Mouse (Mus musculus) ES-Bruce4 (cell line): Measurements from ENCODE around the gene Dazap2. TPM values are rescaled to one million over a fixed set of nuclear protein-coding genes. Genes with fewer than 3 reads are reported as not detected.
"Not testable (repeated sequence)": the region's sequence is repeated elsewhere in the genome, so short reads cannot be mapped to it uniquely, and the experiment has no call there.

Source experiments
- H3K27ac ChIP-seq: 2 replicates; pipeline ENCODE4 v1.5.1; 2012; ENCODE audit warnings: low read length, inconsistent platforms; ENCODE audit not compliant: insufficient read depth
- H3K27me3 ChIP-seq: 2 replicates; pipeline ENCODE4 v1.6.1; 2012; ENCODE audit warnings: mild to moderate bottlenecking, low read length, inconsistent platforms; ENCODE audit not compliant: control insufficient read depth, poor library complexity, insufficient read depth, severe bottlenecking
- H3K36me3 ChIP-seq: 2 replicates; pipeline ENCODE4 v1.6.1; 2012; ENCODE audit warnings: inconsistent platforms, mild to moderate bottlenecking, low read length, moderate library complexity; ENCODE audit not compliant: control insufficient read depth, poor library complexity, insufficient read depth, severe bottlenecking
- H3K4me1 ChIP-seq: one replicate; pipeline ENCODE4 v1.8.1; 2011; ENCODE audit warnings: low read length; ENCODE audit not compliant: control insufficient read depth, insufficient read depth
- H3K4me3 ChIP-seq: 2 replicates; pipeline ENCODE4 v1.5.1; 2011; ENCODE audit warnings: low read depth, mild to moderate bottlenecking, low read length
- H3K9ac ChIP-seq: 2 replicates; pipeline ENCODE4 v1.6.1; 2012; ENCODE audit warnings: low read depth, mild to moderate bottlenecking, inconsistent platforms; ENCODE audit not compliant: poor library complexity, severe bottlenecking
- H3K9me3 ChIP-seq: replicated peaks from 2 replicates; pipeline ENCODE4 v1.6.1; 2012; ENCODE audit warnings: mild to moderate bottlenecking, low read length, inconsistent platforms; ENCODE audit not compliant: control insufficient read depth, poor library complexity, insufficient read depth, severe bottlenecking
- CTCF ChIP-seq: IDR thresholded peaks from one replicate; pipeline ENCODE4 v1.8.1; 2011; ENCODE audit warnings: low read depth, low read length
- EP300 ChIP-seq: IDR thresholded peaks from 2 replicates; pipeline ENCODE4 v1.6.1; 2011; ENCODE audit warnings: low read depth, low read length; ENCODE audit not compliant: insufficient read depth
- POLR2A ChIP-seq: IDR thresholded peaks from one replicate; pipeline ENCODE4 v1.8.1; 2011; ENCODE audit warnings: low read length; ENCODE audit not compliant: insufficient read depth
- polyA plus RNA-seq: library from polyadenylated mRNA; stranded (reverse); fragments of >200 nt; gene quantifications from 2 replicates; pipeline ENCODE4 v1.2.4, GENCODE M21; 2011; ENCODE audit warnings: low read depth; ENCODE audit not compliant: missing spikeins, insufficient read depth, insufficient read length

Gene Dazap2
- polyA plus RNA-seq, 1 experiment, result 70.7 TPM

- no peaks in the 10 kb centered on the region for H3K9me3 ChIP-seq
- no peak overlapping the region for H3K27ac ChIP-seq
Measured at GRCm38 (mm10) chr15:100614218-100614995, 742 bp upstream of the Dazap2 start.

GRCm38 (mm10) chr15:100615825-100616220 is 674 bp downstream of the Dazap2 start:
- H3K4me3 ChIP-seq, result peak overlapping the region; percentile 96
- H3K36me3 ChIP-seq, result peaks cover 25% of the 10 kb centered on the region
- H3K9me3 ChIP-seq, result no peaks in the 10 kb centered on the region
- TF ChIP-seq POLR2A, result no peak
- no peak for TF ChIP-seq EP300
- H3K4me1 ChIP-seq, result peaks cover under 1% of the 10 kb centered on the region
- peak overlapping the region; percentile 93 for H3K9ac ChIP-seq
- peak overlapping the region; percentile 52; the same call in 1 of the 2 replicates for H3K27ac ChIP-seq
- H3K27me3 ChIP-seq, result no peaks in the 10 kb centered on the region

More at GRCm38 (mm10) chr15:100614218-100614995, 742 bp upstream of the Dazap2 start:
- Histone ChIP-seq H3K4me1 (peaks cover 1% of the 10 kb centered on the region), H3K27me3 (no peaks in the 10 kb centered on the region), H3K4me3 (peak overlapping the region; percentile 88), H3K9ac (peak overlapping the region; percentile 11), H3K36me3 (peaks cover 15% of the 10 kb centered on the region)
- TF ChIP-seq POLR2A, result no peak
- no peak for TF ChIP-seq EP300
- no peak for TF ChIP-seq CTCF

GRCm38 (mm10) chr15:100616221-100616620 is 1.1 kb downstream of the Dazap2 start:
- Histone ChIP-seq H3K36me3 (peaks cover 28% of the 10 kb centered on the region), H3K9ac (peak overlapping the region; percentile 93), H3K4me3 (peak overlapping the region; percentile 96), H3K4me1 (no peaks in the 10 kb centered on the region), H3K27ac (peak overlapping the region; percentile 52; the same call in 1 of the 2 replicates), H3K27me3 (no peaks in the 10 kb centered on the region), H3K9me3 (no peaks in the 10 kb centered on the region)
- no peak for TF ChIP-seq POLR2A

GRCm38 (mm10) chr15:100619200-100619599 is 4.1 kb downstream of the Dazap2 start:
- H3K36me3 ChIP-seq, result peaks cover 35% of the 10 kb centered on the region
- TF ChIP-seq POLR2A (no peak), CTCF (no peak), EP300 (no peak)
- no peak overlapping the region for H3K4me3 ChIP-seq
- no peak overlapping the region for H3K9ac ChIP-seq
- H3K9me3 ChIP-seq, result no peaks in the 10 kb centered on the region
- H3K27ac ChIP-seq, result no peak overlapping the region
- H3K27me3 ChIP-seq, result no peaks in the 10 kb centered on the region
- peaks cover 2% of the 10 kb centered on the region for H3K4me1 ChIP-seq

GRCm38 (mm10) chr15:100621671-100622070 is 6.5 kb downstream of the Dazap2 start:
- not testable (repeated sequence) for H3K27ac ChIP-seq, H3K9ac ChIP-seq, H3K27me3 ChIP-seq, H3K9me3 ChIP-seq, H3K4me1 ChIP-seq, H3K4me3 ChIP-seq
- H3K36me3 ChIP-seq, result peaks cover 35% of the 10 kb centered on the region

- no peak for TF ChIP-seq POLR2A
- no peak for TF ChIP-seq EP300
- TF ChIP-seq CTCF, result no peak
- Histone ChIP-seq H3K4me1 (peaks cover 8% of the 10 kb centered on the region), H3K9me3 (no peaks in the 10 kb centered on the region), H3K4me3 (no peak overlapping the region), H3K36me3 (peaks cover 33% of the 10 kb centered on the region), H3K9ac (no peak overlapping the region), H3K27me3 (no peaks in the 10 kb centered on the region), H3K27ac (no peak overlapping the region)
Measured at GRCm38 (mm10) chr15:100622164-100622563, 7.0 kb downstream of the Dazap2 start.
